Comparison of ENCODE assay signal across 9 mouse cellular contexts in the genomic region with DNA sequence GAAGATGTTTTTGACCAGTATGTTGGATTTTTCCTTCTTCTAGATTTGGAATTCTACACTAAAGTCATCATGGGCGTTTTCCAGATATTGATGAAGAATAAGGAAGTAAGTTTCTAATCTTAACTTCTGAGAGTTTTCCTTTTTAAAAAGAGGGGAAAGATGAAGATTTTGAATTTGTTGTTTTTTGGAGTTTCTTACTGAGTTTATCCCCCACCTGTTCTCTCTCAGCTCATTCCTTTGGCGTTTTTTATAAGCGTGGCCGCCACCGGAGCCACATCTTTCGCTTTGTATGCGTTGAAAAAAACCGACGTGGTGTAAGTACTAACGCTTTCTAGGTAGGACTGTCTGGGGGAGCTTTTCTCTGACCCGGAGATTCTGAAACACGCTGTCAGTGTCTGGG. TPM values are rescaled to one million over a fixed set of nuclear protein-coding genes. Genes with fewer than 3 reads are reported as not detected.
DNase-seq lines count a peak whose midpoint lies in the region; ATAC-seq and TF ChIP-seq lines count a peak whose summit lies in the region.
"Had no signal": no experiment of that assay in that cellular context is flagged by ENCODE, and none has a peak within 500 bp of the region (broad histone marks: within the 10 kb centered on the region; RNA-seq: fewer than 3 reads in every experiment).

No protein-coding gene starts in this region.

- H3K4me2 ChIP-seq in heart, postnatal 0 days (ENCODE audit: low read depth, low read length), result peak overlapping the region; percentile 61
- H3K4me2 ChIP-seq in liver, postnatal 0 days (ENCODE audit: low read depth, low read length), result peak overlapping the region; percentile 62

- no peak for TF ChIP-seq POLR2A in heart, adult 2 months (IDR thresholded peaks at IDR 0.05; ENCODE audit: insufficient read depth, low read depth, low read length)

- no peak overlapping the region for H3K27ac ChIP-seq in heart, adult 2 months
- H3K27ac ChIP-seq in heart, postnatal 0 days (ENCODE audit: low read depth), result no peak overlapping the region
- H3K27ac ChIP-seq in liver, postnatal 0 days (ENCODE audit: low read depth), result no peak overlapping the region

- no peak for DNase-seq in heart, adult 2 months
- DNase-seq in heart, adult 9 months (ENCODE audit: low spot score in 2 of 2), result no peak
- DNase-seq in heart, postnatal 0 days (ENCODE audit: low spot score), result no peak
- DNase-seq in liver, postnatal 0 days, result no peak
- no peak for DNase-seq in yolk sac, embryonic 10.5 days (ENCODE audit: low spot score)
- DNase-seq in right cerebral cortex, postnatal 25 days, result no peak

- ATAC-seq in heart, postnatal 0 days (ENCODE audit: insufficient read depth, low read depth), result no peak
- ATAC-seq in liver, postnatal 0 days, result no peak
- no peak for ATAC-seq in CD4-positive, CD25-positive, alpha-beta regulatory T cell, adult 4 months

- no peaks in the 10 kb centered on the region for H3K27me3 ChIP-seq in heart, adult 2 months (ENCODE audit: control insufficient read depth, insufficient read depth, low read length)
- peaks cover 14% of the 10 kb centered on the region; the same call in 1 of the 2 replicates for H3K27me3 ChIP-seq in E14TG2a.4 (ENCODE audit: insufficient read depth, low read length)
- 0 out of 2 replicates have a peak, but pooled peaks cover 16% of the 10 kb centered on the region for H3K27me3 ChIP-seq in heart, postnatal 0 days (ENCODE audit: control insufficient read depth, insufficient read depth, low read length)
- H3K27me3 ChIP-seq in liver, postnatal 0 days (ENCODE audit: insufficient read depth, low read length), result peaks cover 13% of the 10 kb centered on the region; the same call in 1 of the 2 replicates

- no peaks in the 10 kb centered on the region for H3K36me3 ChIP-seq in heart, adult 2 months (ENCODE audit: control insufficient read depth, insufficient read depth, low read length)
- peaks cover 6% of the 10 kb centered on the region for H3K36me3 ChIP-seq in E14TG2a.4 (ENCODE audit: insufficient read depth, low read length)
- H3K36me3 ChIP-seq in heart, postnatal 0 days (replicated peaks; ENCODE audit: control insufficient read depth, insufficient read depth, low read length), result peaks cover 13% of the 10 kb centered on the region
- peaks cover 3% of the 10 kb centered on the region; the same call in 1 of the 2 replicates for H3K36me3 ChIP-seq in liver, postnatal 0 days (replicated peaks; ENCODE audit: insufficient read depth, low read length)

- no peak for TF ChIP-seq CTCF in heart, adult 2 months (IDR thresholded peaks at IDR 0.05)
- TF ChIP-seq CTCF in E14TG2a.4 (conservative IDR thresholded peaks at IDR 0.05; ENCODE audit: low read length), result no peak
- no peak for TF ChIP-seq CTCF in heart, postnatal 0 days (IDR thresholded peaks at IDR 0.05; ENCODE audit: low read depth)
- TF ChIP-seq CTCF in liver, postnatal 0 days (IDR thresholded peaks at IDR 0.05; ENCODE audit: low read depth), result no peak

- H3K9ac ChIP-seq in heart, adult 2 months (ENCODE audit: low read depth, low read length), result no peak overlapping the region
- no peak overlapping the region for H3K9ac ChIP-seq in heart, postnatal 0 days (replicated peaks; ENCODE audit: low read depth, low read length)
- no peak overlapping the region for H3K9ac ChIP-seq in liver, postnatal 0 days (replicated peaks)

- no peaks in the 10 kb centered on the region for H3K9me3 ChIP-seq in E14TG2a.4 (ENCODE audit: low read length)
- no peaks in the 10 kb centered on the region for H3K9me3 ChIP-seq in heart, postnatal 0 days (replicated peaks; ENCODE audit: control insufficient read depth, low read length)
- no peaks in the 10 kb centered on the region for H3K9me3 ChIP-seq in liver, postnatal 0 days (ENCODE audit: low read length)

- no peak for TF ChIP-seq EP300 in heart, adult 2 months (IDR thresholded peaks at IDR 0.05; ENCODE audit: insufficient read depth, low read depth, low read length)
- TF ChIP-seq EP300 in heart, postnatal 0 days (IDR thresholded peaks at IDR 0.05; ENCODE audit: low read depth), result no peak
- no peak for TF ChIP-seq EP300 in liver, postnatal 0 days (IDR thresholded peaks at IDR 0.05; ENCODE audit: low read depth)

- 40% methylated on average over 12 of the region's 12 CpGs for WGBS in heart, adult 2 months
- WGBS in heart, postnatal 0 days, result 33% methylated on average over 12 of the region's 12 CpGs
- WGBS in liver, postnatal 0 days (ENCODE audit: insufficient replicate concordance), result 36% methylated on average over 12 of the region's 12 CpGs

- intact Hi-C loops in heart, adult 2 months (cut with DNase I), result loop anchor here (10.0 kb wide), 1 partner anchor 117 kb away; no protein-coding TSS in a partner anchor

- no peaks in the 10 kb centered on the region for H3K79me2 ChIP-seq in heart, adult 2 months (replicated peaks; ENCODE audit: control insufficient read depth, insufficient read depth, low read length)

- H3K4me1 ChIP-seq in heart, adult 2 months (ENCODE audit: control insufficient read depth, insufficient read depth, low read length), result no peaks in the 10 kb centered on the region; the same call in 1 of the 2 replicates
- no peaks in the 10 kb centered on the region for H3K4me1 ChIP-seq in E14TG2a.4 (replicated peaks; ENCODE audit: low read depth, low read length)
- no peaks in the 10 kb centered on the region for H3K4me1 ChIP-seq in heart, postnatal 0 days (ENCODE audit: control insufficient read depth, insufficient read depth)
- no peaks in the 10 kb centered on the region for H3K4me1 ChIP-seq in liver, postnatal 0 days (ENCODE audit: insufficient read depth)

- peak overlapping the region; percentile 31 for H3K4me3 ChIP-seq in heart, adult 2 months
- peak overlapping the region; percentile 66 for H3K4me3 ChIP-seq in E14TG2a.4 (replicated peaks; ENCODE audit: low read length)
- H3K4me3 ChIP-seq in heart, postnatal 0 days (ENCODE audit: low read depth, low read length), result peak overlapping the region; percentile 40
- H3K4me3 ChIP-seq in liver, postnatal 0 days (ENCODE audit: low read depth, low read length), result peak overlapping the region; percentile 42

RNA-seq across cellular contexts. Expression of a gene that starts 1.2 kb away (rescaled TPM):
- total RNA-seq in heart, adult 2 months (2021), result under 1 TPM; 0.36 to 0.44 TPM
- 0.38 TPM in 1 of 2 replicates, not detected in the other for polyA plus RNA-seq in heart, adult 2 months (2012; rRNA removed)
- 2.5 TPM in 1 of 2 replicates, not detected in the other for total RNA-seq in heart, postnatal 0 days (2014; rRNA removed; ENCODE audit: low replicate concordance)
- polyA plus RNA-seq in heart, postnatal 0 days (2015; fragmentation: Nextera tagmentation; extraction: Ambion mirVana), result 0.16 TPM in 1 of 2 replicates, not detected in the other
- polyA plus RNA-seq in liver, postnatal 0 days (2015; fragmentation: Nextera tagmentation; extraction: Ambion mirVana), result 6.0 and 6.8 TPM in 2 replicates
- not detected for polyA plus RNA-seq in CD4-positive, CD25-positive, alpha-beta regulatory T cell, adult 4 months (2017; shearing (Covaris generic))
- polyA plus RNA-seq: brain, embryonic 14.5 days had no signal

RNA-seq across cellular contexts. Expression of a gene that starts 26.9 kb away (rescaled TPM):
- total RNA-seq in heart, adult 2 months (2021), result 1 to 10 TPM; 3.1 to 3.3 TPM
- 4.4 and 4.7 TPM in 2 replicates for polyA plus RNA-seq in heart, adult 2 months (2012; rRNA removed)
- total RNA-seq in heart, postnatal 0 days (2014; rRNA removed; ENCODE audit: low replicate concordance), result 3.7 and 3.8 TPM in 2 replicates
- polyA plus RNA-seq in heart, postnatal 0 days (2015; fragmentation: Nextera tagmentation; extraction: Ambion mirVana), result 6.0 and 6.8 TPM in 2 replicates
- polyA plus RNA-seq in liver, postnatal 0 days (2015; fragmentation: Nextera tagmentation; extraction: Ambion mirVana), result 28.0 and 30.6 TPM in 2 replicates
- polyA plus RNA-seq in CD4-positive, CD25-positive, alpha-beta regulatory T cell, adult 4 months (2017; shearing (Covaris generic)), result 1 to 10 TPM in 1 of 2 experiments, under 1 TPM in 1; 0.62 to 1.3 TPM
